Mouse (Mus musculus) kidney, embryonic 16.5 days (tissue): ENCODE measurements at regions not wholly inside any gene's neighbourhood (a gene's known extent, or its start where the extent isn't known, plus 50 kb on each side); places are given as distances from the start of the nearest gene placed in this dataset.
A peak's percentile ranks its signal among the peaks of the same experiment; 100 is the strongest.

Source experiments
- ATAC-seq: fragments of 200-750 bp; cut with Nextera tagmentation; 2 replicates; pipeline ENCODE4 v1.8.0; 2017; ENCODE audit warnings: moderate TSS enrichment; ENCODE audit not compliant: low FRiP score, low TSS enrichment
- H3K27ac ChIP-seq: fragments of 300-500 bp; sonication (generic); 2 replicates; pipeline ENCODE4 v1.5.1; 2014; ENCODE audit warnings: low read length
- H3K27me3 ChIP-seq: fragments of 300-500 bp; sonication (generic); 2 replicates; pipeline ENCODE4 v1.6.1; 2014; ENCODE audit warnings: low read length, control low read depth, mixed read lengths; ENCODE audit not compliant: insufficient read depth
- H3K36me3 ChIP-seq: fragments of 300-500 bp; sonication (generic); 2 replicates; pipeline ENCODE4 v1.6.1; 2014; ENCODE audit warnings: low read length, control low read depth, mixed read lengths; ENCODE audit not compliant: insufficient read depth
- H3K4me1 ChIP-seq: fragments of 300-500 bp; sonication (generic); 2 replicates; pipeline ENCODE4 v1.6.1; 2014; ENCODE audit warnings: low read length, control low read depth, mixed read lengths; ENCODE audit not compliant: insufficient read depth
- H3K4me2 ChIP-seq: fragments of 300-500 bp; sonication (generic); replicated peaks from 2 replicates; pipeline ENCODE4 v1.6.1; 2014; ENCODE audit warnings: low read depth, low read length
- H3K4me3 ChIP-seq: fragments of 300-500 bp; sonication (generic); 2 replicates; pipeline ENCODE4 v1.5.1; 2014; ENCODE audit warnings: mild to moderate bottlenecking, low read length
- H3K9ac ChIP-seq: fragments of 300-500 bp; sonication (generic); replicated peaks from 2 replicates; pipeline ENCODE4 v1.6.1; 2014; ENCODE audit warnings: low read length
- H3K9me3 ChIP-seq: fragments of 300-500 bp; sonication (generic); 2 replicates; pipeline ENCODE4 v1.6.1; 2016; ENCODE audit warnings: low read length, control low read depth
- WGBS: fragments of 180-500 bp; shearing (Covaris S2); extraction: QIAGEN DNeasy Blood & Tissue Kit; methylation state at CpG from one replicate; pipeline ENCODE4 v1.1.7; 2014; 5-methylcytosine and 5-hydroxymethylcytosine counted together

DNA sequence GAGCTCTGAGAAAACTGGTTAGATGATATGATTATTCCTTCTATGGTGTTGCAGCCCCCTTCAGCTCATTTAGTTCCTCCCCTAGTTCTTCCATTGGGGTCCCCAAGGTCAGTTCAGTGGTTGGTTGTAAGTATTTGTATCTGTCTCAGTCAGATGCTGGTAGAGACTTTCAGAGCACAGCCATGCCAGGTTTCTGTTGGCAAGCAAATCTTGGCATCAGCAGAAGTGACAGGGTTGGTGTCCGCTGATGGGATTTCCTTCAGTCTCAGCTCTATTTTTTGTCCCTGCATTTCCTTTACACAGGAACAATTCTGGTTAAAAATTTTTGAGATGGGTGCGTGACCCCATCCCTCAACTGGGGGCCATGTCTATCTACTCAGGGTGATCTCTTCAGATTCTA is 55.3 kb upstream of the Spaca1 start:
- Histone ChIP-seq H3K4me2 (no peak overlapping the region), H3K4me3 (no peak overlapping the region), H3K4me1 (no peaks in the 10 kb centered on the region), H3K36me3 (no peaks in the 10 kb centered on the region), H3K9me3 (peaks cover 18% of the 10 kb centered on the region), H3K9ac (no peak overlapping the region), H3K27me3 (no peaks in the 10 kb centered on the region), H3K27ac (no peak overlapping the region)
- 90% methylated on average over 2 of the region's 2 CpGs for WGBS
- ATAC-seq: no peak

DNA sequence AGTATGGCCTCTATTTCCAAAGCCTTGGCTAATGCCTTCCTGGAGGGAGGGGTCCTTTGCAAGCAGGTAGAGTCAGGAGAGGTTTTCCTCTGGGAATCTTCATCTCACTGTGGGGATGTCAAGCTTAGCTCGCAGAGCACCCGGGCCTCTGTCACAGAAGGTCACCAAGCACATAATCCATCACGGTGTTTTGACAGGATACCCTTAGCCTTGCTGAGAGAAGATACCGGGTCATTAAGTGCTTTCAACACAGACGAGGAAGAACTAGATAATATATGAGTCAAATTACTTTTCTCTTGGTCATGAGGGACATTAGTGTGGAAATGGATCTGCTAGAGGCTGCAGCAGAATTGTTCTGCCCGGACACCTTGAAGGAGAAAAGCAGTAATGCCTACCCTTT is 64.3 kb upstream of the Spaca1 start:
- Histone ChIP-seq H3K9me3 (no peaks in the 10 kb centered on the region), H3K36me3 (no peaks in the 10 kb centered on the region), H3K27ac (no peak overlapping the region), H3K4me3 (no peak overlapping the region), H3K4me1 (no peaks in the 10 kb centered on the region), H3K4me2 (no peak overlapping the region), H3K9ac (no peak overlapping the region), H3K27me3 (no peaks in the 10 kb centered on the region)
- ATAC-seq: peak; percentile 63; the same call in 1 of the 2 replicates
- WGBS: 12% methylated on average over 6 of the region's 6 CpGs

DNA sequence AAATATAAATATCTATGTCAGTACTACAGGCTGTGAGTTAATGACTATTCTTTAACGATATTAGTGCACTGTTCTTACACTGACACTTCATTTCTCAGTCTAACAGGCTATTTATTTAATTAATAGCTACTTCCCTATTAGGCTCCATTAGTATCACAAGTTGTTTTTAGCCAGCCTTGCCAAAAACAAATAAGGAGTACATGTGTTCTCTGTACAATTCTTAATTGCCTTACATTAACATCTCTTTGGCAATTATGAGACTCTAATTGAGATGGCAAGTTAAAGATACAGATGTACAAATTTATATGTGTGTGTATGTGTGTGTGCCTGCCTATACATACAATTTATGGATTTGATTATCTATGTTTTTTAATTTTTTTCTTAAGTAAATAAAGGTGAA is 67.1 kb upstream of the Spaca1 start:
- H3K27me3 ChIP-seq: no peaks in the 10 kb centered on the region
- H3K4me3 ChIP-seq: no peak overlapping the region
- no peak overlapping the region for H3K27ac ChIP-seq
- H3K9me3 ChIP-seq: no peaks in the 10 kb centered on the region
- no peaks in the 10 kb centered on the region for H3K4me1 ChIP-seq
- no peak overlapping the region for H3K9ac ChIP-seq
- no peak overlapping the region for H3K4me2 ChIP-seq
- ATAC-seq: no peak
- 74% methylated on average over 1 of the region's 1 CpGs for WGBS
- no peaks in the 10 kb centered on the region for H3K36me3 ChIP-seq

- Histone ChIP-seq H3K9ac (no peak overlapping the region), H3K4me2 (no peak overlapping the region), H3K4me3 (no peak overlapping the region), H3K27ac (no peak overlapping the region), H3K4me1 (no peaks in the 10 kb centered on the region), H3K36me3 (no peaks in the 10 kb centered on the region), H3K27me3 (no peaks in the 10 kb centered on the region), H3K9me3 (no peaks in the 10 kb centered on the region)
- no peak for ATAC-seq
- 77% methylated on average over 9 of the region's 9 CpGs for WGBS
Measured at GRCm38 (mm10) chr4:34122959-34123520, 73.0 kb upstream of the Spaca1 start.

- 84% methylated on average over 4 of the region's 4 CpGs for WGBS
- Histone ChIP-seq H3K36me3 (no peaks in the 10 kb centered on the region), H3K9ac (no peak overlapping the region), H3K4me3 (no peak overlapping the region), H3K27me3 (no peaks in the 10 kb centered on the region), H3K27ac (no peak overlapping the region), H3K4me2 (no peak overlapping the region), H3K4me1 (no peaks in the 10 kb centered on the region), H3K9me3 (no peaks in the 10 kb centered on the region)
- ATAC-seq: no peak
Measured at GRCm38 (mm10) chr4:34128224-34128623, 78.2 kb upstream of the Spaca1 start.

DNA sequence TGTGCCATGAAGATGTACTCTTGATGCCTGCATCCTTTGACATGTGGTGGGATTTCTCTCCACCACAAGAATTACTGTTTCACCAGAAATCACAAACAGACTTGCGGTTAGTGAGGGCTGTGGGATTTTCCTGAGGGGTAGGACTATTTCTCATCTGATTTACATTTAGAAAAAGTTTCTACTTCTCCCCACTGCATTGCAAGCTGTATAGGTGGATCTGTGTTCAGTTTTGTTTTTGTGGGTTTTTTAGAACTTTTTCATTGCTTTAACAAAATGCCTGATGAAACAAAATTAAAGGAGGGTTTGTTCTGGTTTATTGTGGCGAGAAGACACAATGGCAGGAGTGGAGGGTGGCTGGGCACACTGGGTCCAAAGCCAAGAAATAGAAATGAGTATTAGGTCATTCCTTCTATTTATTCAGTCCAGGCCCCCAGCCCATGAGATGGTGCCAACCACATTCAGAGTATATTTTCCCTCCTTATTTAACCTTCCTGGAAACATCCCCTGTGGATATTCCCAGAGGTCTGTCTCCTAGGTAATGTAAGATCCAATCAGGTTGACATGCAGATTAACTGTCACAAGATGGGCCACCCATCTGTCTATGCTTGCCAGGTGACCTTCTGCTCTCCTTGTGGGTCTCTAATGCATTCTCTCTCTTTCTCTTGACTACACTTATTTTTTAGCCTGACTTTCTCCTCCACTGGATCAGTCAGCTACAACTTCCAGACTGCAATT is 96.3 kb upstream of the Spaca1 start:
- H3K4me3 ChIP-seq: no peak overlapping the region
- 97% methylated on average over 2 of the region's 2 CpGs for WGBS
- ATAC-seq: no peak
- no peak overlapping the region for H3K9ac ChIP-seq
- no peak overlapping the region for H3K4me2 ChIP-seq
- no peak overlapping the region for H3K27ac ChIP-seq
- no peaks in the 10 kb centered on the region for H3K9me3 ChIP-seq
- H3K27me3 ChIP-seq: no peaks in the 10 kb centered on the region
- H3K36me3 ChIP-seq: no peaks in the 10 kb centered on the region
- no peaks in the 10 kb centered on the region for H3K4me1 ChIP-seq

DNA sequence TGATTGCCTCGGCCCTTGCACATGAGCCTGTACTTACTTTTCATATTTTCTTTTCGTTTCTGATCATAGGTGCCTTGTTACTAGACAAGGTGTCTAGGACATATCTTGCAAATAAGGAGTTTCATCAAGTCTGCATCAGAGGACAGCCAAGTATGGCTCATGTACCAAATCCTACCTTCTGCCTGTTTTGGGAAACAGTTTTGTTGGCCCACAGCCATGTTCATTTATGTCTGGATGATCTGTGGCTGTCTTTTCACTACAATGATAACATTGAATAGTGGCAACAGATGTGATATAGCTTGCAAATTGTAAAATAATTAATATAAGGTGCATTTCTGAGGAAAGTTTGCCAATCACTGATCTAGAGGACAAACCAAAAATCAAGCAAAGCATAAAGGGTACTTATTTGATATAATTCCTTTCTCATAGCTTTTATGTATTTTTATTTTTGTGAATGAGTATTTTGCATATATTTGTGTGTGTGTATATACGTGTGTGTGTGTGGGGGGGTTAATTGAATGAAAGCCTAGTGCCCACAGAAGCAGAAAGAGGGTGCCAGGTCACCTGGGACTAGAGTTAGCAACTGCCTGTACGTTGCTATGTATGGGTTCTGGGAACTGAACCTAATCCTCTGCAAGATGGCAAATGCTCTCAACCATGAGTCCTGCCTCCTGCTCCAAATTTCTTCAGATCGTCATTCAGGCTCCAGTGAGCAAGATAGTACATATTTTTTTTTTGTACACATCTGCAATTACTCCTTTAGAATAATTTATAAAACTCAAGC is 99.2 kb upstream of the Spaca1 start:
- WGBS: 62% methylated on average over 5 of the region's 5 CpGs
- Histone ChIP-seq H3K9me3 (no peaks in the 10 kb centered on the region), H3K27ac (no peak overlapping the region), H3K4me1 (no peaks in the 10 kb centered on the region), H3K27me3 (no peaks in the 10 kb centered on the region), H3K4me3 (no peak overlapping the region), H3K4me2 (no peak overlapping the region), H3K36me3 (no peaks in the 10 kb centered on the region), H3K9ac (no peak overlapping the region)
- ATAC-seq: no peak

GRCm38 (mm10) chr4:34151605-34152347 is 101.8 kb upstream of the Spaca1 start:
- Histone ChIP-seq H3K27me3 (no peaks in the 10 kb centered on the region), H3K4me1 (no peaks in the 10 kb centered on the region), H3K4me2 (no peak overlapping the region), H3K36me3 (no peaks in the 10 kb centered on the region), H3K9ac (no peak overlapping the region), H3K9me3 (no peaks in the 10 kb centered on the region), H3K27ac (no peak overlapping the region), H3K4me3 (no peak overlapping the region)
- WGBS: 67% methylated on average over 10 of the region's 10 CpGs
- no peak for ATAC-seq

DNA sequence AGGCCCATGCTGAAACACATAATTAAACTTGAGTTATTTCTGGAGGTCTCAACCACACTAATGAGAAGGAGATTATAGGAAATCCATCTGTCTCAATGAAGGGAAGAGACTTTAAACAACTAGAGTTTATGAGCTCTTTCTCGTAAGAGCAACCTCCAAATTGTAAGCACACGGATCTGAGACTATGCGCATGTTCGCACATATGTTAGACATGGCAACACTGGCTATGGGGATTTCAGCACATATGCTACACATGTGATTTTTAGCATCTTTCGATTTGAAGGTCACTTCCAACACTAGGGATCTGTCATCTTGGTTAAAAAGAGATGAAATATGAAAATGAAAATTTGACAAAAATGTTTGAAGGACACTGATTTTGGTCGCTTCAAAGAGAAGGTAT is 105.5 kb upstream of the Spaca1 start:
- 82% methylated on average over 6 of the region's 6 CpGs for WGBS
- no peak for ATAC-seq
- H3K27ac ChIP-seq: no peak overlapping the region
- H3K36me3 ChIP-seq: no peaks in the 10 kb centered on the region
- H3K9me3 ChIP-seq: no peaks in the 10 kb centered on the region
- H3K9ac ChIP-seq: no peak overlapping the region
- no peaks in the 10 kb centered on the region for H3K4me1 ChIP-seq
- no peaks in the 10 kb centered on the region for H3K27me3 ChIP-seq
- no peak overlapping the region for H3K4me2 ChIP-seq
- no peak overlapping the region for H3K4me3 ChIP-seq
